Mouse (Mus musculus) left cerebral cortex, postnatal 36 days (tissue): ENCODE data around the gene Col23a1. TPM values are rescaled to one million over a fixed set of nuclear protein-coding genes. Genes with fewer than 3 reads are reported as not detected.

Experiments used
- DNase-seq, 2 experiments: peaks; one replicate each; pipeline ENCODE4 v3.0.0; 2021 to 2022; ENCODE audit warnings: low spot score in 2 of 2, mixed read lengths in 1 of 2
- intact Hi-C: fragments of 180-260 bp; cut with DNase I; formaldehyde crosslinking; loops from one replicate; pipeline ENCODE4 v1.15.1; 2025
- total RNA-seq, 2 experiments: library from RNA; stranded (reverse); gene quantifications; 2 replicates each; pipeline ENCODE4 v1.2.3; 2021

Gene Col23a1
- 10 to 100 TPM in 1 of 2 experiments, 1 to 10 TPM in 1; 9.2 to 11.8 TPM for total RNA-seq

DNA sequence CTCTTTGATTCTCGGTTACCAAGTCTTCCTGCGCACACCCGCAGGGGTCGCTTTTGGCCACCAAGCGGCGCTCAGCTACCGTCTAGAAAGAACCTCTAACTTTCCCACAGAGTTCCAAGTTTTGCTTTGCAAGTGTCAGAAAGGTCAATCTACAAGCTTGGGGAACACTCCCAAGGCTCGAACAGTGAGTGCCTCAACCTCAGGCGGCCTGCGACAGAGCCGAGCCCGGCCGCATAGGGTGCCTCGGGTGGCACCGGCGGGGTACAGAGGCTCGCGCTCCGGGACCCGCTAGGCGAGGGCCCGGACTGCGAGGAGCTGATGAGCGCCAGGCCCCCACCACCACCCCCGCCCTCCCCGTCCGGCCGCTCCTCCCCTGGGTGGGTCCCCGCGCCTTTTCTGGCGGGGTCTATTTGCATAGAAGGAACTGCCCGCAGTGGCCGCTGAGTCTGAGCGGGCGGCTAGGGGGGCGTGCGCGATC, at the start of gene Col23a1:
Col23a1 (plus strand) TSS at position 357 of the 478 bp plus-strand sequence.
- intact Hi-C loops: loop anchor here (1.0 to 5.0 kb wide), 2 partner anchors 158 to 245 kb away; no protein-coding TSS in a partner anchor
- peak; percentile 47 for DNase-seq

- no peak for DNase-seq
- intact Hi-C loops: no loop called here
Measured at GRCm38 (mm10) chr11:51242897-51243296, 46.8 kb upstream of the Col23a1 start.

GRCm38 (mm10) chr11:51257006-51257405, 32.7 kb upstream of the Col23a1 start:
- no peak for DNase-seq
- intact Hi-C loops: no loop called here

DNA sequence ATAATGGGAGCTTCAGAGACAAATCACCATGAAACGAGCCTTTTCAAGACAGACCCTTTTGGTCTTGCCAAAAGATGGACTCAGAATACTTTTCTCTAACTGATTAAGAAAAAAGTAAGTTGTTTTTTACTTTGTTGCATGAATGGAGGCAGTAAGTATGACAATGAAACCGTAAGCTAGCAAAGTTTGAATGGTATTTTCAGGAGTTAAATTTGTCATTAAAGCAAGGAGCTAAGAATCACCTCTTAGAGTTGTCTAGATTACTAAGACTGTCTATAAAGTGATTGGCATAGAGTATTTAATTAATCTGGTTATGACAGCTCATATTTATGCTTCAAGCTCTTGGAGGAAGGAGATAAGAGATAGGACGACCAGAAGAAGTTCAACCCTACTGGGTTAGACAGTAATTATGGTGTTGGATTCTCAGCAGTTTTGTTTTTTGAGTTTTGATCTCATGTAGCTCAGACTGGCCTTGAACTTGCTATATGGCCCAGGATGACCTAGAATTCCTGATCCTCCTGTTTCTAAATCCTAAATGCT, 28.0 kb upstream of the Col23a1 start, which contains the start of gene Clk4:
Clk4 (plus strand) TSS at position 51 of the 540 bp plus-strand sequence.
- intact Hi-C loops: loop anchor here (5.0 kb wide), 2 partner anchors 199 to 324 kb away; no protein-coding TSS in a partner anchor
- no peak for DNase-seq

GRCm38 (mm10) chr11:51262342-51263285, 27.1 kb upstream of the Col23a1 start, which contains the start of gene BC049762:
Gene BC049762, minus strand, starts transcription at chr11:51263046.
- intact Hi-C loops: loop anchor here (5.0 kb wide), 2 partner anchors 200 to 325 kb away; no protein-coding TSS in a partner anchor

DNA sequence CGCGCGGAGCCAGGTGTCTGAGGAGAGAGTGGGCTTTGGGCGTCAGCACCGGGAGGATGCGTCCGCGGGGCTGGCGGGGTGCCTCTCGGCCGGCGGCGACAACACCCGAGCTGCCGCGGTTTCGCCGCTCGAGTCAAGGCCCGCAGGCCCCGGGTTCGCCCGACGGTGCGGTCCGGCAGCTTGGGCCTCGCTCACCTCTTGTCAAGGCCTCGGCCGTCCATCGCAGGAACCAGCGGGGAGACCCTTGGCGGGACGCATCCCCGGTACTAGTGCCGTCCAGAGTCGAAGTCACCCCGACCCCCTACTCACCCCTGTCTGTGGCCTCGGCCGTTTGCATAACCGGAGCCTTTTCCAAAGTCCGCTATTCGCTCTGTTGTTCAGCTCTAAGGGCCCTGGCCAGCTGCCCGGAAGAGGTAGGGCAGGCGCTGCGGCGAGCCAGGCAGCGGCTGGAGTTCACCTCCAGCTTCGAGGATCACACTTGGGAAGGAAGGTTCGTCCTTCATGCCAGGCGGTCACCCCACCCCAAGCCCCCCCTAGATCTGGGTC, 26.4 kb upstream of the Col23a1 start:
- intact Hi-C loops: loop anchor here (5.0 kb wide), 2 partner anchors 201 to 326 kb away; no protein-coding TSS in a partner anchor
- DNase-seq: no peak

More at GRCm38 (mm10) chr11:51262342-51263285, 27.1 kb upstream of the Col23a1 start, which contains the start of gene BC049762:
- peak; percentile 98 to 99 for DNase-seq

DNA sequence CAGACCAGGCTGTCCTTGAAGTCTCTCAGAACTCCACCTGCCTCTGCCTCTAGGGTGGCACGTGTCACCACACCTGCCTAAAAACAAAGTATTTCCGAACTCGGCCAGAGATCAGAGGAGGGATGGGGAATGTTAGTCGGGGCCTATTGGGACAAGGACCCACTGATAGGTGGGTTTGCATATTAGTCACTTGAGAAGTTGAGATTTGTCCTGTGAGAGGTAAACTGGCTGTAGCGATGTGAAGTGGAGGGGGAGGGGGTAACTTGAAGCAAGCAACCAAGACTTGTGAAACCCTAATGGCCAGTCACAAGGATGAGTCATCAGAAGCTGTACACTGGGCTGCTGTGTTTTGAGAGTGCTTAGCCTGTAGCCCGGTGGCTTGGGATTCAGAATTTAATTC, 25.4 kb upstream of the Col23a1 start:
- no peak for DNase-seq
- intact Hi-C loops: loop anchor here (5.0 kb wide), 2 partner anchors 202 to 327 kb away; no protein-coding TSS in a partner anchor

DNA sequence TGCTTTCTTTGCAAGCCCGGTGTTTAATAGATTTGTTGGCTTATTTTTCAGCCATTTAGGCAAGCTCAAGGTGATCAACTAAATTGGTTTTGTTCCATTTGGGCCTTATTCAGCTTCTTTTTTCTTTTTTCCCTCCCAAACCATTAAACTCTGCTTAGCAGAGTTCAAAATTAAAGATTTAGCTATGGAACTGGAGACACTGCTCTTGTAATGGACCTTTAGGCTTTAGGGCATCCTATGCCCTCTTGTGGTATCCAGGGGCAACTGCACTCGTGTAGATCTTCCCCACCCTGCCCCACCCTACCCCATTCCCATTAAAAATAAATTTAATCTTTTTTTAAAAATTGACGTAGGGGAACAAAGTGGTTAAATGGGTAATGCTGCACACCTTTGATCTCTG, 24.4 kb upstream of the Col23a1 start:
- intact Hi-C loops: no loop called here
- no peak for DNase-seq

DNA sequence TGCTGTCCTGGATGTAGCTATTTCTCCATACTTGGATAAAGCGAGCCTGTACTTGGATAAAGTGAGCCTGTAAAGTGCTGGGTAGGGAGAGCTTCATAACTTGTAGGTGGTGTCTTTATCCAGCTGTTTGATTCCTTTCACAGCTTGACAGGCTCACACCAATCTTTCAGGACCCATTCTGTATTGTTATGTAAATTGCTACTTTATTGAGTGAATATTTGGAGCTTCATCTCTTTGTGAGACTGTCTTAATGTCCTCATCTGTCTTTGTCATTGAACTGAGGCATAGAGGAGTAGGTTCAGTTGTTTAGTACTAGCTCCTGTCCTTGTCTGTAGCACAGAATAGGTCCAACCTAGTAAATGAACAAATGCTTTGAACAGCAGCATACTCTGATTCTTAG, 15.3 kb upstream of the Col23a1 start:
- DNase-seq: no peak
- intact Hi-C loops: no loop called here

DNA sequence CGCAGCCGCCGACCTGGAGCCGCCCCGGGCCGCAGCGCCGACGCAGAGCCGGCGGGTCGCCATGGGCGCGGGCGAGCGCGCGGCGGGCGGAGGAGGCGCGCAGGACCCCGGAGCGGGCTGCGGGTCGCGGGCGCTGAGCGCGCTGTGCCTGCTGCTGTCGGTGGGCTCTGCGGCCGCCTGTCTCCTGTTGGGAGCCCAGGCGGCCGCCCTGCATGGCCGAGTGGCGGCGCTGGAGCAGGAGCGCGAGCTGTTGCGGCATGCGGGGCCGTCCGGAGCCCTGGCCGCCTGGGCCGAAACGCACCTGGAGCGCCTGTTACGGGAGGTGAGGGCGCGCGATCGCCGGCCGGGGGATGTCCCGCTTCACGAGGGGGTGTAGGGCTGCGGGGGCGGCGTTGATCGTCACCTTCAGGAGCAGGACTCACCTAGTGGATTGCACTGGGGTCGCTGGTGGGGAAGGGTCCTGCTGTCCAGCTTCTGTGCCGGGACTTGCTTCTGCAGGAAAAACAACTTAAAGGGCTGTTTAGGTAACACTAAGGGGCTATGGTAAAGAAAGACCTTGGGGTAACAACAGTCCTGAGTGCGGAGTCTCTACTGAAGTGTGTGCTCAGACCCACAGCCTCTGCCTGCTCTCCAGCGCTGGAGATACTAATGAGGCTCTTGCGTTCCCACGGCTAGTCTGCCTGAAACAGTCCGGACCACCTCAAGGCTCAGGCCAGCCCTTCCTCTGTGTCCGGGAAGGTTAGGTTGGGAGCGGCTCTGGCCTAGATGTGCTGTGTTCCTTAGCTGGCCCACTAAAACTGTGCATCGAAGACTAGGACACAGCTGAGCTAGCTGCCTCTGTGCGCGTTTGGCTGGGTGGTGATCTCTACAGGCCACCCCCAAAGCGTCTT, 591 bp downstream of the Col23a1 start:
- DNase-seq: peak; percentile 19 to 32
- intact Hi-C loops: no loop called here

GRCm38 (mm10) chr11:51293956-51294530, 4.3 kb downstream of the Col23a1 start:
- intact Hi-C loops: no loop called here
- no peak for DNase-seq

GRCm38 (mm10) chr11:51295742-51296141, 6.0 kb downstream of the Col23a1 start:
- no peak for DNase-seq
- intact Hi-C loops: no loop called here

DNA sequence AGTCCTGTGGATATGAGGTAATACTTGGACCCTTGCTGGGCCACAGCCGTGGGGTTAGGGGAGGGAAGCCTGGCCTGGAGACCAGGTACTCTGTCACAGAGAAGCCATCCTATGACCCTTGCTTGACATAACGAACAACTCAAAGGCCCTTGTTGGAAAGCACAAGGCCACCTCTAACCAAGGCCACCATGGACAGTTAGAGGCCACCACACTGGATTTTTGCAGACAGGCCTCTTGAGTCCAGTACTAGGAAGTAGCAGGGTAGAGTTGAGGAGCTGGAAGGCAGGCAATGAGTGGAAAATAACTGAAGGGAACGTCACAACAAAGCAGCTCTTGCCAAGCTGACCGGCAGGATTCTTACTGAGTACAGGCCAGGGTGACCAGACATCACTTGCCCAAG, 9.0 kb downstream of the Col23a1 start:
- no peak for DNase-seq
- intact Hi-C loops: no loop called here

GRCm38 (mm10) chr11:51302396-51302795, 12.7 kb downstream of the Col23a1 start:
- no peak for DNase-seq
- intact Hi-C loops: no loop called here

- DNase-seq: peak; percentile 24
- intact Hi-C loops: no loop called here
Measured at GRCm38 (mm10) chr11:51303981-51304553, 14.3 kb downstream of the Col23a1 start.

DNA sequence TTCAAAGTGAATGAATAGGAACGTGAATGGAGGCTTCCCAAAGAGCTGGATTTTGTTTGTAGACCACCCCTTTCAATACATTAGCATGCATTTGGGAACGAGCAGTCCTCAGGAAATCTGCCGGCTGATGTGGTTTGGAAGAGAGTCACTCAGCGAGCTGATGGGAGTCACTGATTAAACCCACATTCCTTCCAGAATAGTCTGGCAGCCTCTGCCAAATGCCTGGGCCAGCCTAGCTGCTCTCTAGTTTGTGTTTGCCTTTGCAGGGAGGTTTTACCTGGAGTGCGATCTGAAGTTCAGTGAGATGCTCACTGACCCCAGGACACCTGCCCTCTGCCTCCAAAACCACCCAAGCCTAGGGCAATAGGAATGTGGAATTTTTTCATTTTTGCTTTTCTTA, 18.6 kb downstream of the Col23a1 start:
- intact Hi-C loops: no loop called here
- DNase-seq: no peak

DNA sequence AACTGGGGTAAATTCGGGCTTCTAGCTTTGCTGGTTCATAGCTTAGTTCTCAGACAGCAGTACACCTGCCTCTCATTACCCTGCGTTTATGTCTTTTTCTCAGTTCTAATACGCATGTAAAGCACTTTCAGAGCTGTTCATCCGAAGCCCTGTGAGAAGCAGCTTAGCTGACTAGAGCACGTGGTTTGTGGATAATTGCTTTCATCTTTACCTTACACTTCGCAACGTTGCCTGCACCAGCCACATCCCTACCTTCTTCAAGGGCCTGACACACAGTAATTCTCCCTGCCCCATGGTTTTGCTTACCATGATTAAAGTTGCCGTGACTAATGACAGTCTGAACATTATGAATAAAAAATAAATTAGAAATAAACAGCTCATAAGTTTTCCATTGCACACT, 22.1 kb downstream of the Col23a1 start:
- intact Hi-C loops: no loop called here
- DNase-seq: no peak
